ENCODE assay signal across 9 mouse cellular contexts in genomic region chr15:80709593-80709992, GRCm38 (mm10). TPM values are rescaled to one million over a fixed set of nuclear protein-coding genes. Genes with fewer than 3 reads are reported as not detected.
A peak's percentile ranks its signal among the peaks of the same experiment; 100 is the strongest.
DNase-seq lines count a peak whose midpoint lies in the region; ATAC-seq and TF ChIP-seq lines count a peak whose summit lies in the region.
"Had no signal": no experiment of that assay in that cellular context is flagged by ENCODE, and none has a peak within 500 bp of the region (broad histone marks: within the 10 kb centered on the region; RNA-seq: fewer than 3 reads in every experiment).

No protein-coding gene starts in this region.

- TF ChIP-seq EP300 in heart, postnatal 0 days (IDR thresholded peaks at IDR 0.05; ENCODE audit: low read depth): peak; percentile 31; the same call in 1 of the 2 replicates
- no peak for TF ChIP-seq EP300 in liver, embryonic 14.5 days (IDR thresholded peaks at IDR 0.05; ENCODE audit: low read depth)

- ATAC-seq in heart, postnatal 0 days (ENCODE audit: insufficient read depth, low read depth): no peak
- no peak for ATAC-seq in liver, embryonic 14.5 days (ENCODE audit: insufficient read depth)

- no peaks in the 10 kb centered on the region for H3K9me3 ChIP-seq in heart, postnatal 0 days (replicated peaks; ENCODE audit: control insufficient read depth, low read length)
- no peaks in the 10 kb centered on the region for H3K9me3 ChIP-seq in liver, embryonic 14.5 days (ENCODE audit: control insufficient read depth, low read length)

- H3K36me3 ChIP-seq in heart, postnatal 0 days (replicated peaks; ENCODE audit: control insufficient read depth, insufficient read depth, low read length): no peaks in the 10 kb centered on the region
- H3K36me3 ChIP-seq in liver, embryonic 14.5 days (replicated peaks; ENCODE audit: control insufficient read depth, insufficient read depth, low read depth): no peaks in the 10 kb centered on the region

- H3K4me1 ChIP-seq in heart, postnatal 0 days (ENCODE audit: control insufficient read depth, insufficient read depth): peaks cover 20% of the 10 kb centered on the region; the same call in 1 of the 2 replicates
- H3K4me1 ChIP-seq in liver, embryonic 14.5 days (replicated peaks; ENCODE audit: control insufficient read depth in 2 of 2, insufficient read depth in 2 of 2, low read length in 1 of 2): peaks cover 11 to 15% of the 10 kb centered on the region in 2 experiments

- H3K27me3 ChIP-seq in heart, postnatal 0 days (ENCODE audit: control insufficient read depth, insufficient read depth, low read length): no peaks in the 10 kb centered on the region
- no peaks in the 10 kb centered on the region for H3K27me3 ChIP-seq in liver, embryonic 14.5 days (ENCODE audit: control insufficient read depth, insufficient read depth, low read length)

- DNase-seq in adrenal gland, adult (ENCODE audit: inconsistent age in 2 of 2, low spot score in 1 of 2): peak; percentile 63 to 88
- no peak for DNase-seq in adrenal gland, postnatal 4 days (ENCODE audit: low spot score in 2 of 2)
- peak; percentile 43 for DNase-seq in urinary bladder, postnatal 14 days (ENCODE audit: low spot score)
- no peak for DNase-seq in urinary bladder, adult 18-20 months (ENCODE audit: low spot score in 2 of 2)
- DNase-seq in heart, postnatal 0 days (ENCODE audit: low spot score): peak; percentile 86
- DNase-seq in liver, embryonic 14.5 days (ENCODE audit: low read depth in 3 of 3, low spot score in 3 of 3): no peak
- no peak for DNase-seq in frontal cortex, postnatal 36 days (ENCODE audit: low spot score in 2 of 2)
- DNase-seq in thymus, postnatal 25 days: no peak

- 0 out of 2 replicates have a peak overlapping the region, but pooled peaks have one; percentile 42 for H3K4me2 ChIP-seq in heart, postnatal 0 days (ENCODE audit: low read depth, low read length)
- H3K4me2 ChIP-seq in liver, embryonic 14.5 days (ENCODE audit: low read depth): peak overlapping the region; percentile 87

- peak overlapping the region; percentile 89 for H3K27ac ChIP-seq in heart, postnatal 0 days (ENCODE audit: low read depth)
- no peak overlapping the region for H3K27ac ChIP-seq in liver, embryonic 14.5 days

- TF ChIP-seq CTCF in heart, postnatal 0 days (IDR thresholded peaks at IDR 0.05; ENCODE audit: low read depth): peak; percentile 41
- 0 out of 2 replicates have a peak, but pooled peaks have one; percentile 12 for TF ChIP-seq CTCF in liver, embryonic 14.5 days (IDR thresholded peaks at IDR 0.05; ENCODE audit: low read depth)

- no peak overlapping the region for H3K9ac ChIP-seq in heart, postnatal 0 days (replicated peaks; ENCODE audit: low read depth, low read length)
- no peak overlapping the region; the same call in 1 of the 2 replicates for H3K9ac ChIP-seq in liver, embryonic 14.5 days (replicated peaks)

- 18% methylated on average over 6 of the region's 6 CpGs for WGBS in heart, postnatal 0 days
- WGBS in liver, embryonic 14.5 days (ENCODE audit: insufficient replicate concordance): 75% methylated on average over 6 of the region's 6 CpGs

- no peak overlapping the region for H3K4me3 ChIP-seq in heart, postnatal 0 days (ENCODE audit: low read depth, low read length)
- no peak overlapping the region for H3K4me3 ChIP-seq in liver, embryonic 14.5 days (ENCODE audit: insufficient read depth in 1 of 2, low read depth in 2 of 2, low read length in 2 of 2)

RNA-seq across cellular contexts. Expression of gene Tnrc6b, which starts 1.5 kb away (rescaled TPM):
- total RNA-seq in adrenal gland, postnatal 4 days (2021): 10 to 100 TPM; 74.2 to 74.3 TPM
- 26.4 and 33.5 TPM in 2 replicates for total RNA-seq in heart, postnatal 0 days (2014; rRNA removed; ENCODE audit: low replicate concordance)
- polyA plus RNA-seq in heart, postnatal 0 days (2015; fragmentation: Nextera tagmentation; extraction: Ambion mirVana): 15.2 and 16.1 TPM in 2 replicates
- 6.3 and 8.8 TPM in 2 replicates for polyA plus RNA-seq in liver, embryonic 14.5 days (2012; rRNA removed)
- polyA plus RNA-seq in liver, embryonic 14.5 days (2014; fragmentation: Nextera tagmentation; extraction: Ambion mirVana): 8.1 and 8.9 TPM in 2 replicates

RNA-seq across cellular contexts. Expression of gene Fam83f, which starts 37.9 kb away (rescaled TPM):
- total RNA-seq in adrenal gland, postnatal 4 days (2021): 1 to 10 TPM; 1.2 to 1.7 TPM
- total RNA-seq in heart, postnatal 0 days (2014; rRNA removed; ENCODE audit: low replicate concordance): 0.27 and 0.95 TPM in 2 replicates
- polyA plus RNA-seq in heart, postnatal 0 days (2015; fragmentation: Nextera tagmentation; extraction: Ambion mirVana): 0.12 and 0.14 TPM in 2 replicates
- polyA plus RNA-seq in liver, embryonic 14.5 days (2012; rRNA removed): 0.69 and 0.81 TPM in 2 replicates
- 1.2 and 1.7 TPM in 2 replicates for polyA plus RNA-seq in liver, embryonic 14.5 days (2014; fragmentation: Nextera tagmentation; extraction: Ambion mirVana)
- total RNA-seq: common myeloid progenitor, adult 5-6 weeks had no signal

Comparison
In these comparisons a context has a peak if more than half of its experiments do, and no peak if none do; other contexts are left out.
1. DNase-seq: peak in adrenal gland, adult (2 of 2), urinary bladder, postnatal 14 days (single experiment) and heart, postnatal 0 days (single experiment); none in adrenal gland, postnatal 4 days (0 of 2), urinary bladder, adult 18-20 months (0 of 2), liver, embryonic 14.5 days (0 of 3), frontal cortex, postnatal 36 days (0 of 2) and thymus, postnatal 25 days (single experiment).